Mouse (Mus musculus): ENCODE measurements around the gene Rnf10.

Rnf10 gene

GRCm38 (mm10) chr5:115275998-115276397, 3.3 kb upstream of the Rnf10 start:
- DNase-seq (ENCODE audit: low spot score) = peak; percentile 31

- DNase-seq (ENCODE audit: low spot score) = no peak
Observed at GRCm38 (mm10) chr5:115274771-115275170, 2.1 kb upstream of the Rnf10 start.

- no peak for DNase-seq (ENCODE audit: low spot score)
Observed at GRCm38 (mm10) chr5:115274353-115274752, 1.7 kb upstream of the Rnf10 start.

- DNase-seq (ENCODE audit: low spot score) = no peak
Observed at GRCm38 (mm10) chr5:115273549-115274135, 944 bp upstream of the Rnf10 start.

GRCm38 (mm10) chr5:115271931-115272811, 527 bp downstream of the Rnf10 start:
- DNase-seq (ENCODE audit: low spot score) = peak; percentile 29

GRCm38 (mm10) chr5:115269969-115270368, 2.7 kb downstream of the Rnf10 start:
- no peak for DNase-seq (ENCODE audit: low spot score)

- no peak for DNase-seq (ENCODE audit: low spot score)
Observed at GRCm38 (mm10) chr5:115268266-115268665, 4.4 kb downstream of the Rnf10 start.

GRCm38 (mm10) chr5:115267469-115268045, 5.1 kb downstream of the Rnf10 start:
- no peak for DNase-seq (ENCODE audit: low spot score)

- no peak for DNase-seq (ENCODE audit: low spot score)
Observed at GRCm38 (mm10) chr5:115266787-115267468, 5.8 kb downstream of the Rnf10 start.

- no peak for DNase-seq (ENCODE audit: low spot score)
Observed at GRCm38 (mm10) chr5:115266340-115266739, 6.4 kb downstream of the Rnf10 start.

- DNase-seq (ENCODE audit: low spot score) = no peak
Observed at GRCm38 (mm10) chr5:115262502-115263291, 10.0 kb downstream of the Rnf10 start.

GRCm38 (mm10) chr5:115261880-115262279, 10.8 kb downstream of the Rnf10 start:
- no peak for DNase-seq (ENCODE audit: low spot score)

GRCm38 (mm10) chr5:115261141-115261540, 11.6 kb downstream of the Rnf10 start:
- DNase-seq (ENCODE audit: low spot score) = no peak

- DNase-seq (ENCODE audit: low spot score) = no peak
Observed at GRCm38 (mm10) chr5:115260356-115260755, 12.3 kb downstream of the Rnf10 start.

GRCm38 (mm10) chr5:115256909-115257546, 15.7 kb downstream of the Rnf10 start:
- no peak for DNase-seq (ENCODE audit: low spot score)

GRCm38 (mm10) chr5:115255472-115255871, 17.2 kb downstream of the Rnf10 start:
- DNase-seq (ENCODE audit: low spot score) = no peak

GRCm38 (mm10) chr5:115240191-115240590, 32.5 kb downstream of the Rnf10 start:
- DNase-seq (ENCODE audit: low spot score) = no peak

- DNase-seq (ENCODE audit: low spot score) = no peak
Observed at GRCm38 (mm10) chr5:115238729-115239195, 33.9 kb downstream of the Rnf10 start.

GRCm38 (mm10) chr5:115237803-115238728, 34.6 kb downstream of the Rnf10 start:
- peak; percentile 93 for DNase-seq (ENCODE audit: low spot score)

GRCm38 (mm10) chr5:115235786-115236263, 36.9 kb downstream of the Rnf10 start, which contains the start of gene Pop5:
TSS of gene Pop5 (plus strand) at chr5:115235836.
- peak; percentile 84 for DNase-seq (ENCODE audit: low spot score)

Measured in T-cell, adult 2 months (primary cell).